Mouse (Mus musculus) B cell, adult 2 months (primary cell): Measurements from ENCODE around the gene Map1b.

Source experiments
- DNase-seq, 2 experiments: peaks; one replicate each; pipeline ENCODE4 v3.0.0; 2022

Gene Map1b

DNA sequence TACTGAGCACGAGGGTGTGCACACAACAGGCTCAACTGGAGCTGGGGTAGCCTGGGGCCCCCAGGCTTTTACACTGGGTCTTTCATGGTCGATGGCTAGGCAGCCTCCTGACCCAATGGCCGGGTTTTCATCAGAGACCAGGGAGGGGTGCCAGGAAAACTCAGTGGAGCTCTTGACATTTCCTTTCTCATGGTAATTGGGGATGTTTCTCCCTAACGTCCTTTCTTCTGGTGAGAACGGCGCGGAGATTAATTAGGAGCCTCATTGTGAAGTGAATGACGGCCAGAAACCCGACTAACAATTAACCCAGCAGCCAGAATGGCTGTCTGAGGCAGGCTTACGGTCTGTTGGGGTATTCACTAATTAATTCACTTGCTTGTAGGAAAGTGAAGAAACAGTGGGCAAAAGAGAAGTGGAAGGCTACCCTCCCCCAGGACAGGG lies 71.9 kb downstream of the Map1b start:
- no peak for DNase-seq

GRCm38 (mm10) chr13:99443484-99444175 lies 72.7 kb downstream of the Map1b start:
- DNase-seq = no peak

GRCm38 (mm10) chr13:99442434-99443249 lies 73.7 kb downstream of the Map1b start:
- DNase-seq = no peak

DNA sequence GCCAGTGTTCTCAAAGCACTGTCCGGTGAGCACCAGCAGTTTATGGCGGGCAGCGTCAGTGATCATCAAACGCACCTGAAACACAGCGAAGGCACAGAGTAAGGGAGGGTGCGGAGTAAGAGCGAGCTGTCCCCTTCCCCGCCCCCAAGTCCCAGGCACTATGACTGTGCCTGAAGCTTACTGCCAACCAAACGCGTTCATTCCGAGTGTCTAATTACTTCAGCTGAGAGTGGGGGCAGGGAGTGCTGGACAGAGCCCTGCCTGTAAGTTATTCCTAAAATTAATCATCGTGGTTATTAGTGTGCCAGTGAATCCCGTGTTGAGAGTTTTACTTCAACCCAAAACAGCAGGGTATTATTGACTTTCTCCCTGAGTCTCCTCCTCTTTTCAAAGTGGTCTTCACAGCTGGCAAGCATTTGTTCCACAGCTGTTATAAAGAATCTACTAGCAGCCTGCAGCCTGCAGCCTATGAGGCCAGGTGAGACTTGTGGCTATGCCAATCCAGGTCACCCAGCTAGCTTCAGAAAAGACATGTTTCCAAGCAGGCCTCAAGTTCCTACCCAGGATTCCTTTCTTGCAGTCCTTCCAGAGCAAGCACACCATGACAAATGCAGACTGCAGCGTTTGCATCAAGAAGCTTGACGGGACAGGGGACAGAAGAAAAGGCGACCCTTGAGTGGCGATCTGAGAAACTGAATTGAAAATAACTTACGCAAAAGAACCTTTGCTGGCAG lies 74.5 kb downstream of the Map1b start:
- no peak for DNase-seq

- DNase-seq = no peak
Observed at GRCm38 (mm10) chr13:99440228-99440627, 76.1 kb downstream of the Map1b start.

GRCm38 (mm10) chr13:99439357-99439756 lies 77.0 kb downstream of the Map1b start:
- DNase-seq = no peak

DNA sequence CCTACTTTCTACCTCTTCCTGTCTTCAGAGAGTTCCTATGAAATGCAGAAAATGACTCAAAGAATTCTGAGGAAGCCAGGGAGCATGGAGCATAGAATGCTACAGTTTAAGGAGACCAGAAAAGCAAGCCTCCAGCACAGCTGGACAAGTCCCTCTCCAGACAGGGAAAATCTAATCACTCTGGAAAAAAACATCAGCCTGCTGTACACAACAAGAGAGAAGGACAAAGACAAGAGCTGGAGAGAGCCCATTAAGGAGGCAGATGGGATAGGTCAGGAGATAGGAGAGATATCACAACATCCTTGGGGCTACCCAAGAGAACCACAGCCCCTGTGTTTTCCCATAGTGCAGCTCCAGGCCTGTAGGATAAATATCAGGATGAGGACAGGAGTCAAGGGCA lies 79.3 kb downstream of the Map1b start:
- DNase-seq = no peak

GRCm38 (mm10) chr13:99434494-99434893 lies 81.8 kb downstream of the Map1b start:
- no peak for DNase-seq

- no peak for DNase-seq
Observed at GRCm38 (mm10) chr13:99433068-99434008, 83.0 kb downstream of the Map1b start.

DNA sequence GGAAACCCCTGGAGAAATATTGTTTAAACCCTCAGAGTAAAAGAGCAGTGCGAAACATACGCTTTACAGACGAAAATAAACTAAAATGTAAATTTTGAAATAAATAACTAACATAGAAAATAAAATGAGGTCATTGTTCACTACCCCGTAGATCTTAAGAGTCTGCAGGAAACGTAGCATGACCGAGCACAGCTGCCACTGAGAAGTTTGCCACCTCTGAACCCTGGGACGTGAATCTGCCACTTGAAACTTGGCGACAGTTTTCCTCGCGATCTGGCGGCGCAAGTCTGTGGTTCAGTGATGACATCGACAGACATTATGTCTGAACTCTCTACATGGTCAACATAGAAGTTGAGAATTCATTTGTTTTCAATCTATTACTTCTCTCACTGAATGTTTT lies 92.8 kb downstream of the Map1b start:
- DNase-seq = no peak

GRCm38 (mm10) chr13:99416601-99417000 lies 99.7 kb downstream of the Map1b start:
- no peak for DNase-seq

DNA sequence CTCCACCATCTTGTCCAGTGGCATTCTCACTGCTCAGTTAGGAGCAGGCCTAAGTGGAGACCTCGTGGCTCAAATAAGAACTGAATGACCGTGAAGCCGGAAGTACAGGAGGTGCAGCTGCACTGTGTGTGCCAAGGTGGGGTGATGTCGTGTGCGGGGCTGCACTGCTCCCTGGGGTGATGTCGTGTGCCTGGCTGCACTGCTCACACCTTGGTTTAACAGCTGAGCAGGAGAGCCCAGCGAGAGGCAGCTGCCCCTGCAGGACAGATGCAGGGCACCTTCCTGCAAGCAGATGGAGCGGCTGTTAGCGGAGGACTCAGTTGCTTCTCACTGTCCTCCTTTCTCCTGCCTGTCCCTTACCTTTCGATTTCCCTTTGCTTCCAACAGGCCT lies 102.0 kb downstream of the Map1b start:
- no peak for DNase-seq

GRCm38 (mm10) chr13:99413481-99414351 lies 102.6 kb downstream of the Map1b start:
- DNase-seq = no peak

DNA sequence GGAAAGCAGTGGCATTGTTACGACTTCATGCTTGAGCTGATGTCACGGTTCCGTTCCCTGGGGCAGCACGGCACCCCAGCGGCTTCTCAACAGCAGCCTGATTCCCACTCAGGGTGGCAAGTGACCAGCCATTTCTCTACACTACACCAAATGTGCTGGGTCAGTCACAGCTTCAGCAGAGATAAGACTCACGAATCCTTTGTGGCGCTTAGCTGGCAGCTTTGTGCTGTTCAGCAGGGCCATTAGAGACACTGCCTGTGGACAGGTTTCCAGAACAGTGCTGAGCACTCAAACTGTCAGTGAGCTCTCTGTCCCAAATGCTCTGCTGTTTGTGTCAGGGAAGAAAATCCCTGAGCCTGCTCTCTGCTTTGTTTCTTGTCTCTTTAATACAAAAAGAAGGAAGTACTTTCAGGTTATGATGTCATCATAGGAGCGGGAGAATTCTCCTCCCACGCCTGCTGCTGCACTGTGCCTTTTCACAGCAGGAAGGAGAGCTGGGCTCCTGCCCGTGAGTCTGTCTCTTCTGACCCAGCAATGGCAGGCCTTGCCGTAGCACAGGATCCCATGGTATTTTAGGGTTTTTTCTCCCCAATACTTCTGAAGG lies 103.8 kb downstream of the Map1b start:
- DNase-seq = no peak

DNA sequence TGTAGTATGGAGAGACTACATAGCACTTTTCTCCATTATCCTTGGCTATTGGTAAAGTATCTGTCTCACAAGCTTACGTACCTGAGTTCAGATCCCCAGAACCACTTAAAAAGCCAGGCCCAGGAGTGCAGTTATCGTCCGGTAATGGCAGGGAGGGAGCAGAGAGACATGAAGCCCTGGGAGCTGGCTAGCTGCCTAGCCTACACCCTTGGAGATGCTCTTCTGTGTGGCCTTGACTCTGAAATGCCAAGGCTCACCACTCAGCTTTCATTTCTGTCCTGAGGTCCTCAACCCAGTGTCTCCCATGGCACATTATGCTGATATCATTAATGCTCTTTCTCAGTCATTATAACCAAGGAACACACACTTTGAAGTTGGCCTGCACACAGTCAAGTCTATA lies 104.6 kb downstream of the Map1b start:
- DNase-seq = no peak

DNA sequence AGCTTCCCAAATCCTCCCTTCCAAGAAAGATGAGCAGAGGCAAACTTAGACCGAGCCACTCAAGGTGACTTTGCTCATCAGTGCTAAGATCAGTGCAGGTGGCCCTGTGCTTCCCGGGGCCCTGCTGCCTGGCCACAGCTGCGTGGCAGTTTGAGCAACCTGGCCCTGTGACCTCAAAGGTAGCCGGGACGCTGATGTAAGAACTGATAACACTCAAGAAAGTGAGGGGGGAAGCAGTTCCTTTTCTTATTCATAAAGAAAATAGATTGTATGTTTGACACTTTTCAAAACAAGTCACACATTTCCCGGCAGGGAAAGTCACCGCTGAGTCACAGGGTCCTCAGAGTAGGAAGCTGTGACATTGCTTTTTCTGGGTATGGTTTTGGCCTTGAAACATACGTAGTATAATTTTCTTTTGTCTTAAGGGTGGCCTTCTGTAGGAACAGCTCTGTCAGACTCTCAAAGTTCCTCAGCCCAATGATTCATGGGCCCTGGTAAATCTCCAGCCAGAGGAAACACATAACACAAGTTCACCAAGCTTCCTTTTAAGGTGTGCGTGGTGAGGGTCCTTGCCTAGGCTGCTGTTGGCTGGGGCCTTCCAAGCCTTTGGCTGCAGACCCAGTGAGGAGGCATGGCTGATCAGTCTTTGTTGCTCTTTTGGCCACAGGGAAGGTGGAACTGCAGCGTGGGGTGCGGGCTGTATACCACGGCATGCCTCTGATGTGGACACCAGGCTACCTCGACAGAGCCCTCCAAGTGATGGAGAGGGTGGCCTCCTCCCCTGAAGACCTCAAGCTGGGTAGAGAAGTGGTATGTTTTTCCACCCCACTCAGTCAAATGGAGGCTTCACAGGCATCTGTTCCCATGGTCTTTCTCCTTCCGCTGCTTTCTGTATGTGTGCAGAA lies 105.5 kb downstream of the Map1b start:
- DNase-seq = no peak

GRCm38 (mm10) chr13:99409216-99409615 lies 107.1 kb downstream of the Map1b start:
- no peak for DNase-seq

DNA sequence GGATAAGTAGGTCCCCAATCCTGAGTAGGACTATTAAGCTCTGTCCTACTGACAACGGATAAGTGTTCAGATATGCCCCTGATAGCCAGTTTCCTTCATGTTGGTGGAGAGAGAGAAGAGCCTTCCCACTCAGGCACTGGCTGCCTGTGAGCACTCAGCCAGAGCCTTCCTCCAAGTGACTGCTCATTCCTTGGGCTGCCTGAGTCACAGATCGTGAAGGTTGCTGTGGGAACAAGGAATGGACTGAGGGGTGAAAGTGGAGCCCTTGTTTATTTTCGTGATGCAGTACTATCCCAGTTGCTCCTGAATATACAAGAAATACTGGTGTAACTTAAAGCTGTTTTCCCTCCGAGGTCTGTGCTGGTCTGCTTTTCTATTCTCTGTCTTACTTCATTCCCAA lies 117.0 kb downstream of the Map1b start:
- DNase-seq = no peak

DNA sequence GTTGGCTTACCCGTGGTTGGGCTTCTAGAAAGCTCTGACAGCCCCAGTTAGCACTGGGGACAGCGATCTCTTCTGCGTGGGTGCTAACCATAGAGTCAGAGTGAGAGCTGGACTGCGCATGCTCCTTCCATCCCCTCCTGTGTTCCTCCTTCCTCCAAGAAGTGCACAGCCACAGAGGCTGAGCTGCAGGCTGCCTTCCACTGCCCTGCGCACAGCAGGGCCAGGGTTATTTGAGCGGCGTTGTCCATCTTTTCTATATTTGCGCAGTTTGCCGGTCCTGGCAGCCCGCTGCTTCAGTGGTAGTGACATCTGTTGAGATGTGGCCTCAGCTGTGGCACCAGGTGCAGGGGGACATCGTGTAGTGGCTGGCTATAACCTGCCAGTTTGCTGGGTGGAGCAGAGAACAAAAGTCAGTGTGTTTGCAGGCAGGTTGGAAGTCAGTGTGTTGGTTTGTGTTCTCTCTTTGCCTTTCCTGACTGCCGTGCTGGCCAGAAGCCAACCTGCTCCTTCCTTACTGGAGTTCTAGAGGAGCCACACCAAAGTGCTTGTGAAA lies 118.1 kb downstream of the Map1b start:
- DNase-seq = no peak

- DNase-seq = no peak
Observed at GRCm38 (mm10) chr13:99397228-99397627, 119.1 kb downstream of the Map1b start.
